Mouse (Mus musculus) lung, postnatal 0 days (tissue): ENCODE measurements at regions not wholly inside any gene's neighbourhood (a gene's known extent, or its start where the extent isn't known, plus 50 kb on each side); places are given as distances from the start of the nearest gene placed in this dataset.

Source experiments
- CTCF ChIP-seq: IDR thresholded peaks from 2 replicates; pipeline ENCODE4 v1.5.1; 2016; ENCODE audit warnings: antibody characterized with exemption, mild to moderate bottlenecking
- EP300 ChIP-seq: IDR thresholded peaks from 2 replicates; pipeline ENCODE4 v1.6.1; 2016; ENCODE audit warnings: antibody characterized with exemption, mild to moderate bottlenecking, control low read depth

GRCm38 (mm10) chr9:26622840-26623448 is 110.6 kb upstream of the B3gat1 start:
- TF ChIP-seq CTCF (no peak), EP300 (no peak)
